ENCODE assay signal across 22 mouse cellular contexts in the genomic region with DNA sequence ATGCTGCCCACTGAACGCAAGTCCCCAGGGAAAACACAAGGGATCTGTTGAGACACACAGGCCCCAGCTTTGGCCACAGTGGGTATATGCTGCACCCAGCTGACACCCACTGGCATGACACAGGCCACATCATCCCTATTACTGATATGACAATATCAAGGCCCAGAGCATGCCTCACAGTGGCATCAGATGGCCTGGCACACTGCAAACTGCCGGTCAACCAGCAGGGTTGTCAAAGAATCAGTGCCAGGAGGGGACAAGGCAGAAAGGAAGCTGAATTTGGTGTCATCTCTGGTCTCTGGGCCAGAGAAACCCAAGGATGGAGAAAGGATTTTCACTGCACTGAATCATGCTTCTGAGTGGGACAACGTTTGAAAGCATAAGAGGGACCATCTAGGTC.
"Had no signal": no experiment of that assay in that cellular context is flagged by ENCODE, and none has a peak within 500 bp of the region (broad histone marks: within the 10 kb centered on the region; RNA-seq: fewer than 3 reads in every experiment).

No protein-coding gene starts in this region.

- H3K27me3 ChIP-seq: hindbrain, embryonic 12.5 days; intestine, embryonic 15.5 days; limb, embryonic 12.5 days; liver, embryonic 13.5 days; liver, embryonic 15.5 days had no signal

- H3K4me1 ChIP-seq: heart, embryonic 10.5 days; heart, embryonic 12.5 days; intestine, embryonic 15.5 days; limb, embryonic 10.5 days; limb, embryonic 12.5 days; liver, embryonic 13.5 days; liver, embryonic 15.5 days had no signal

- H3K27ac ChIP-seq: heart, embryonic 10.5 days; hindbrain, embryonic 10.5 days; hindbrain, embryonic 12.5 days; hindbrain, embryonic 14.5 days; intestine, embryonic 15.5 days; layer of hippocampus, adult 2 months; limb, embryonic 10.5 days; limb, embryonic 12.5 days; liver, embryonic 13.5 days; liver, embryonic 15.5 days had no signal

- H3K4me3 ChIP-seq: heart, embryonic 10.5 days; heart, embryonic 12.5 days; hindbrain, embryonic 10.5 days; hindbrain, embryonic 12.5 days; intestine, embryonic 15.5 days; layer of hippocampus, adult 2 months; limb, embryonic 10.5 days; limb, embryonic 12.5 days; liver, embryonic 13.5 days; liver, embryonic 15.5 days had no signal

- DNase-seq: gastrocnemius, postnatal 10 days; gastrocnemius, postnatal 25 days; heart, adult 18-20 months; heart, postnatal 10 days; heart, postnatal 4 days; kidney, adult 18-20 months; kidney, adult 8-10 months; kidney, postnatal 10 days; kidney, postnatal 25 days; kidney, postnatal 4 days; liver; liver, embryonic 13.5 days had no signal
